Mouse (Mus musculus) kidney, embryonic 15.5 days (tissue): Measurements from ENCODE around the gene Hsp90aa1. TPM values are rescaled to one million over a fixed set of nuclear protein-coding genes. Genes with fewer than 3 reads are reported as not detected.
A peak's percentile ranks its signal among the peaks of the same experiment; 100 is the strongest.
"Not testable (repeated sequence)": the region's sequence is repeated elsewhere in the genome, so short reads cannot be mapped to it uniquely, and the experiment has no call there.

Experiments
- ATAC-seq: fragments of 200-750 bp; cut with Nextera tagmentation; replicated peaks from 2 replicates; pipeline ENCODE4 v1.8.0; 2017; ENCODE audit warnings: moderate TSS enrichment; ENCODE audit not compliant: low FRiP score
- H3K27ac ChIP-seq: fragments of 300-500 bp; sonication (generic); 2 replicates; pipeline ENCODE4 v1.5.1; 2015; ENCODE audit warnings: mild to moderate bottlenecking, inconsistent platforms
- H3K27me3 ChIP-seq: fragments of 300-500 bp; sonication (generic); 2 replicates; pipeline ENCODE4 v1.6.1; 2015; ENCODE audit warnings: inconsistent platforms
- H3K36me3 ChIP-seq: fragments of 300-500 bp; sonication (generic); 2 replicates; pipeline ENCODE4 v1.6.1; 2015; ENCODE audit warnings: inconsistent platforms
- H3K4me1 ChIP-seq: fragments of 300-500 bp; sonication (generic); 2 replicates; pipeline ENCODE4 v1.6.1; 2015; ENCODE audit warnings: inconsistent platforms
- H3K4me2 ChIP-seq: fragments of 300-500 bp; sonication (generic); 2 replicates; pipeline ENCODE4 v1.6.1; 2015; ENCODE audit warnings: moderate library complexity, mild to moderate bottlenecking, inconsistent platforms
- H3K4me3 ChIP-seq: fragments of 300-500 bp; sonication (generic); replicated peaks from 2 replicates; pipeline ENCODE4 v1.5.1; 2015; ENCODE audit warnings: mild to moderate bottlenecking, inconsistent platforms
- H3K9ac ChIP-seq: fragments of 300-500 bp; sonication (generic); 2 replicates; pipeline ENCODE4 v1.6.1; 2015; ENCODE audit warnings: mild to moderate bottlenecking, inconsistent platforms
- H3K9me3 ChIP-seq: fragments of 300-500 bp; sonication (generic); replicated peaks from 2 replicates; pipeline ENCODE4 v1.6.1; 2016; ENCODE audit warnings: inconsistent platforms
- WGBS: fragments of 180-500 bp; shearing (Covaris S2); methylation state at CpG from one replicate; pipeline ENCODE4 v1.1.7; 2015; ENCODE audit warnings: mixed read lengths; 5-methylcytosine and 5-hydroxymethylcytosine counted together
- polyA plus RNA-seq: library from polyadenylated mRNA; unstranded; fragments of >200 nt; fragmentation: Nextera tagmentation; extraction: Ambion mirVana; gene quantifications from 2 replicates; pipeline ENCODE4 v1.2.1, GENCODE M21; 2015

Gene Hsp90aa1
- polyA plus RNA-seq, 1 experiment from 2014 or later = 994 TPM

GRCm38 (mm10) chr12:110697457-110697856 is 5.1 kb downstream of the Hsp90aa1 start:
- H3K9me3 ChIP-seq = no peaks in the 10 kb centered on the region
- H3K27ac ChIP-seq = no peak overlapping the region
- no peaks in the 10 kb centered on the region for H3K27me3 ChIP-seq
- WGBS = 74% methylated on average over 5 of the region's 5 CpGs
- peaks cover 23% of the 10 kb centered on the region for H3K36me3 ChIP-seq
- H3K9ac ChIP-seq = no peak overlapping the region
- peak overlapping the region; percentile 84; the same call in 1 of the 2 replicates for H3K4me2 ChIP-seq
- peaks cover 28% of the 10 kb centered on the region for H3K4me1 ChIP-seq
- H3K4me3 ChIP-seq = peak overlapping the region; percentile 100; the same call in 1 of the 2 replicates
- ATAC-seq = no peak

DNA sequence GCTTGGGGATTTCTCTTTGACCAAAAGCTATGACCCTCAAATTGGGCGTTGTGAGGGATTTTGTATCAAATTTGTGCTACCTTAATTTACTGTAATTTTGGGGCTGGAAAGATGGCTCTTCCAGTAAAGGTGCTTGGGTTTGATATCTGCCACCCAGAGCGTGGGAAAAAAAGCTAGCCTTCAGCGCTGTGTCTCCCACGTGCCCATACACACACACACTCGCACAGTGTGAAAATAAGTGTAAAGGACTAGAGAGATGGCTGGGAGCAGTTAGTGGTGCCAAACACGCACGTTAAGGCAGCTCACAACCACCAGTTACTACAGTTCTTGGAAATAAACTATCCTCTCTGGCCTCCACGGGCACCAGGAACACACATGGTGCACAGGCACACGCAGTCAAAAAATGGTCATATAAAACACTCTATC is 5.5 kb downstream of the Hsp90aa1 start:
- no peak for ATAC-seq
- 44% methylated on average over 9 of the region's 9 CpGs for WGBS
- peak overlapping the region; percentile 91 for H3K27ac ChIP-seq
- no peaks in the 10 kb centered on the region for H3K9me3 ChIP-seq
- H3K4me1 ChIP-seq = peaks cover 28% of the 10 kb centered on the region
- H3K4me3 ChIP-seq = peak overlapping the region; percentile 100
- H3K36me3 ChIP-seq = peaks cover 26% of the 10 kb centered on the region
- peak overlapping the region; percentile 84 for H3K4me2 ChIP-seq
- no peaks in the 10 kb centered on the region for H3K27me3 ChIP-seq
- H3K9ac ChIP-seq = peak overlapping the region; percentile 79

- under 1% methylated on average over 88 of the region's 89 CpGs for WGBS
- peak overlapping the region; percentile 100 for H3K4me3 ChIP-seq
- peaks cover 32% of the 10 kb centered on the region for H3K36me3 ChIP-seq
- peak overlapping the region; percentile 100 for H3K9ac ChIP-seq
- peak overlapping the region; percentile 84 for H3K4me2 ChIP-seq
- H3K9me3 ChIP-seq = no peaks in the 10 kb centered on the region
- H3K27ac ChIP-seq = peak overlapping the region; percentile 94
- peak; percentile 94 for ATAC-seq
- H3K4me1 ChIP-seq = peaks cover 28% of the 10 kb centered on the region
- no peaks in the 10 kb centered on the region for H3K27me3 ChIP-seq
Measured at GRCm38 (mm10) chr12:110696173-110696974, 6.2 kb downstream of the Hsp90aa1 start.

DNA sequence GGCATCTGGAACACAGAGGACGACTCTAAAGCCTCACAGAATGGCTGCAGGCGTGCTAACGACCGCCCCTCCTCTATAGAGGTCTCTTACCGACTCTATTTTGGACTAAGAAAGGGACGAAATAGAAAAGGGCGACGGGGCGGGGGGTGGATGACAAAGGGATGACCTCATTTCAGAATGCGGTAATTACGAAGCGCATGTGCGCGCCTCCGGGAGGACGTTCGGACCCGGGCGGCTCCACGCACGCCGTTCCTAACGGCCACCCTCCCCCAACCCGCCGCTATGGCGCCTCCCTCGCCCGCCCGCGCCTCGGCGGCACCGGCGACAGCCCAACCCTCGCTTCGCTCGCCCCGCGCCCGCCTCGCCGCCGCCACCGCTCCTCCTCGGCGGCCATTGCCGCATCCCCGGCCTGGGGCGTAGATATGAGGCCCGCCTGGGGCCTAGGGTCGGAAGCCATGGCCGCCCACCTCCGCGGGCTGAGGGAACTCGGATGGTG is 6.8 kb downstream of the Hsp90aa1 start:
- peaks cover 33% of the 10 kb centered on the region for H3K36me3 ChIP-seq
- H3K27me3 ChIP-seq = no peaks in the 10 kb centered on the region
- peaks cover 23% of the 10 kb centered on the region for H3K4me1 ChIP-seq
- whole genome bisulfite sequencing = under 1% methylated on average over 53 of the region's 55 CpGs
- H3K9ac ChIP-seq = peak overlapping the region; percentile 100
- H3K9me3 ChIP-seq = no peaks in the 10 kb centered on the region
- peak overlapping the region; percentile 100 for H3K4me3 ChIP-seq
- ATAC-seq = peak; percentile 63
- H3K27ac ChIP-seq = peak overlapping the region; percentile 94
- H3K4me2 ChIP-seq = peak overlapping the region; percentile 84

DNA sequence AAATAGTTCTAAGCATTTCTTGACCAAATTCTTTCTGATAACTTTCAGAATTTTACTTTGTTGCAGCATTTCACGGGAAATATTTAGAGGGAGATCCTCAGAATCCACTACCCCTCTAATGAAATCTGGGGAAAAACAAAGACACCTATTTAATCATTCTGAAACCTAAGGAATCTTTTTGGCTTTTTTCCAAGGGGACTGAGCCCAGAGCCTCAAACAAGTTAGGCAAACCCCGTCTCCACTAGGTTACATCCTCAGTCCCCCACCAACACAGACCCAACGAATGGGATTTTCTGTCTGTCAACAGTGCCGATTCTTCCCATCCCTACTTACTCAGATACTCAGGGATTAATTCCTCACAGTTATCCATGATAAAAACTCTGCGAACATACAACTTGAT is 9.2 kb downstream of the Hsp90aa1 start:
- not testable (repeated sequence) for H3K9ac ChIP-seq, ATAC-seq, H3K4me3 ChIP-seq, H3K27ac ChIP-seq, H3K27me3 ChIP-seq, H3K9me3 ChIP-seq, H3K4me2 ChIP-seq
- WGBS = 81% methylated on average over 5 of the region's 5 CpGs
- peaks cover 57% of the 10 kb centered on the region for H3K36me3 ChIP-seq
- peaks cover 15% of the 10 kb centered on the region for H3K4me1 ChIP-seq

GRCm38 (mm10) chr12:110689919-110690643 is 12.4 kb downstream of the Hsp90aa1 start:
- peaks cover 13% of the 10 kb centered on the region for H3K4me1 ChIP-seq
- no peak overlapping the region for H3K4me3 ChIP-seq
- no peak for ATAC-seq
- no peak overlapping the region for H3K27ac ChIP-seq
- peaks cover 77% of the 10 kb centered on the region for H3K36me3 ChIP-seq
- no peak overlapping the region for H3K4me2 ChIP-seq
- H3K9ac ChIP-seq = no peak overlapping the region
- 91% methylated on average over 6 of the region's 6 CpGs for WGBS
- H3K9me3 ChIP-seq = no peaks in the 10 kb centered on the region
- H3K27me3 ChIP-seq = no peaks in the 10 kb centered on the region

DNA sequence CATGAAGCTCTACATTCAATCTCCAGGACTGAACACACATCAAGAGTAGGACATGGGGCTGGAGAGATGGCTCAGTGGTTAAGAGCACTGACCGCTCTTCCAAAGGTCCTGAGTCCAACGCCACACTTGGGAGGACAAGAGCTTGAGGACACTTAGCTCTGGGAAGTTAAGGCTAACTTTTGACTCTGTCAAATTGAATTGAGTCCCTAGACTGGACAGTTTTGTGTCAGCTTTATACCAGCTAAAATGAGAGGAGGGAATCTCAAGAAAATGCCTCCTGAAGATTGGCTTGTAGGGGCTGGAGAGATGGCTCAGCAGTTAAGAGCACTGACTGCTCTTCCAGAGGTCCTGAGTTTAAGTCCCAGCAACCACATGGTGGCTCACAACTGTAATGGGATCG is 13.6 kb downstream of the Hsp90aa1 start:
- not testable (repeated sequence) for H3K4me3 ChIP-seq, H3K9me3 ChIP-seq, H3K4me2 ChIP-seq, H3K27me3 ChIP-seq, ATAC-seq, H3K9ac ChIP-seq, H3K27ac ChIP-seq, H3K4me1 ChIP-seq
- WGBS = 95% methylated on average over 3 of the region's 3 CpGs
- peaks cover 68% of the 10 kb centered on the region for H3K36me3 ChIP-seq

GRCm38 (mm10) chr12:110687894-110688734 is 14.4 kb downstream of the Hsp90aa1 start:
- H3K36me3 ChIP-seq = peaks cover 60% of the 10 kb centered on the region
- 68% methylated on average over 12 of the region's 12 CpGs for WGBS
- H3K9me3 ChIP-seq = no peaks in the 10 kb centered on the region
- peaks cover 5% of the 10 kb centered on the region; the same call in 1 of the 2 replicates for H3K4me1 ChIP-seq
- no peak overlapping the region for H3K9ac ChIP-seq
- ATAC-seq = peak; percentile 64; the same call in 1 of the 2 replicates
- no peaks in the 10 kb centered on the region for H3K27me3 ChIP-seq
- H3K4me3 ChIP-seq = no peak overlapping the region
- H3K27ac ChIP-seq = peak overlapping the region; percentile 51; the same call in 1 of the 2 replicates
- no peak overlapping the region for H3K4me2 ChIP-seq

GRCm38 (mm10) chr12:110683580-110683979 is 18.9 kb downstream of the Hsp90aa1 start:
- no peak for ATAC-seq
- no CpG with 5 or more reads among the region's 1 CpGs for WGBS
- H3K9me3 ChIP-seq = no peaks in the 10 kb centered on the region
- peaks cover 22% of the 10 kb centered on the region for H3K36me3 ChIP-seq
- H3K9ac ChIP-seq = no peak overlapping the region
- no peak overlapping the region for H3K27ac ChIP-seq
- no peak overlapping the region for H3K4me3 ChIP-seq
- H3K4me2 ChIP-seq = no peak overlapping the region
- H3K4me1 ChIP-seq = peaks cover 8% of the 10 kb centered on the region
- H3K27me3 ChIP-seq = no peaks in the 10 kb centered on the region

DNA sequence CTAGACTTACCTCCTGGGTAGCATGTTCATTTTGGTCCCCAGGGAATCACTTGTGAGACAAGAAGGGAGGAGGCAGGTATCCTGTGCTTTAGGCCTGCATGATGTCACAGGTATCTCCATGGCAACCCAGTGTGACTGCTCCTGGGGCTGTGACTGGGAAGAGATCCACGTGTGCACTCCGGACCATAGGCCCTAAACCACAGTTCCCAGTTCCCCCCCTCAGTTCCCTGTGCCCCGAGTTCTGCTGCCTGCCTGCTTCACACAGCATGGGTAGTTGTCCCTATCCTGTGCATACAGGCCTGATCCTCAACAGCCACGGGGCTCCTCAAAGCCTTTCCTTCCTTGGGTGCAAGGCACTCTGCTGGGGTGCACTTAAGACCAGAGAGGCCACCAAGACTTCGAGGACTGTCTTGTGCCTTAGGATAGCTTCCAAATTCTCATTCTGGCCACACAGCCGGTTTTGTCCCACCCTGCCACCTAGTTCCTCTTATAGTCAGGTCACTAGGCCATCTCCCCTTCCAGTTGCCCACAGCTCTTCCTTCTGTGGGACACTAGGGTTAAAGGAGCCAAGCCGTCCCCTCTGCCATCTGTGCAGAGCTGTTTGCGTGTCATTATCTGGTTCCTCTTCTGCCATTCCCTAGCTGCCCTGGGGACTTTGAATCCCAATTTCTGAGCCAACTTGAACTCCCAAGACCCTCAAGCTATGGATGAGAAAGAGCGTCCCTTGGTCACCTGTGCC is 19.8 kb downstream of the Hsp90aa1 start, which contains the start of gene 1700001K19Rik:
1700001K19Rik (minus strand) TSS at position 59 of the 739 bp plus-strand sequence.
- WGBS = 75% methylated on average over 9 of the region's 9 CpGs
- H3K27ac ChIP-seq = no peak within 1 kb of the TSS

DNA sequence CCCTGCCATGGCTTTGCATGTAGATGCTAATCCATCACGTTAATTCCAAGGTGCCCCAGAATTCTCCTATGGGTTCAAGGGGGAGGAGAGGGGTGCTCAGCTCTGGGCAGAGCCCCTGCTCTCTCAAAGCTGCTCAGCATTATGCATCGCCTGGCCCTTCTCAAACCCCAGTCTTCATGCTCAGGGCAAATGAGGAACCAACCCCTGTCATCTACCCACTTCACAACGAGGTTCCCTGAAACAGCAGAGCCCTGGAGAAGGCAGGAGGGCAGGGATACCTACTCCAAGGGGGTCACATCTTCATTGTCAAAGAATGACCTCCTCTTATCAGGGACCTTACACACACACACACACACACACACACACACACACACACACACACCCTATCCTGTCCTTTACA is 20.6 kb downstream of the Hsp90aa1 start:
- ATAC-seq = no peak
- WGBS = 68% methylated on average over 3 of the region's 3 CpGs
- H3K27me3 ChIP-seq = no peaks in the 10 kb centered on the region
- H3K9me3 ChIP-seq = no peaks in the 10 kb centered on the region
- no peak overlapping the region for H3K27ac ChIP-seq
- peaks cover 13% of the 10 kb centered on the region for H3K36me3 ChIP-seq
- peaks cover 4% of the 10 kb centered on the region for H3K4me1 ChIP-seq
- no peak overlapping the region for H3K4me3 ChIP-seq
- H3K4me2 ChIP-seq = no peak overlapping the region
- no peak overlapping the region for H3K9ac ChIP-seq

More for the DNA sequence above, 19.8 kb downstream of the Hsp90aa1 start, which contains the start of gene 1700001K19Rik:
- H3K4me2 ChIP-seq = no peak within 1 kb of the TSS
- no peak within 1 kb of the TSS for H3K4me3 ChIP-seq
- H3K9me3 ChIP-seq = no peaks in the 10 kb centered on the region
- H3K36me3 ChIP-seq = peaks cover 14% of the 10 kb centered on the region
- no peak for ATAC-seq
- no peak within 1 kb of the TSS for H3K9ac ChIP-seq
- peaks cover 4% of the 10 kb centered on the region for H3K4me1 ChIP-seq
- no peaks in the 10 kb centered on the region for H3K27me3 ChIP-seq
